Mouse (Mus musculus): Measurements from ENCODE around the gene Tubb3. TPM values are rescaled to one million over a fixed set of nuclear protein-coding genes. Genes with fewer than 3 reads are reported as not detected.

Tubb3 gene
- polyA plus RNA-seq, 1 experiment from 2014 or later, result 23.9 TPM

- H3K27me3 ChIP-seq (replicated peaks; ENCODE audit: control insufficient read depth, insufficient read depth, low read length), result no peaks in the 10 kb centered on the region
- H3K9ac ChIP-seq (ENCODE audit: low read depth, low read length), result no peak overlapping the region
- H3K4me2 ChIP-seq (replicated peaks; ENCODE audit: low read depth), result no peak overlapping the region
- H3K27ac ChIP-seq (ENCODE audit: low read depth, low read length), result no peak overlapping the region
- H3K36me3 ChIP-seq (ENCODE audit: control insufficient read depth, insufficient read depth), result peaks cover 59% of the 10 kb centered on the region
- TF ChIP-seq CTCF (IDR thresholded peaks at IDR 0.05; ENCODE audit: low read depth), result no peak
- no peak for ATAC-seq
- H3K4me3 ChIP-seq (ENCODE audit: low read depth, low read length), result no peak overlapping the region
- no peaks in the 10 kb centered on the region for H3K9me3 ChIP-seq (ENCODE audit: control insufficient read depth)
- H3K4me1 ChIP-seq (replicated peaks; ENCODE audit: control insufficient read depth, insufficient read depth, low read length), result 0 out of 2 replicates have a peak, but pooled peaks cover 4% of the 10 kb centered on the region
- 78% methylated on average over 8 of the region's 8 CpGs for WGBS
These were observed 28.7 kb upstream of the Tubb3 start for GRCm38 (mm10) chr8:123382516-123382915.

GRCm38 (mm10) chr8:123384883-123385540, 26.2 kb upstream of the Tubb3 start:
- Histone ChIP-seq H3K4me2 (replicated peaks; ENCODE audit: low read depth) (no peak overlapping the region), H3K27ac (ENCODE audit: low read depth, low read length) (peak overlapping the region; percentile 17; the same call in 1 of the 2 replicates), H3K27me3 (replicated peaks; ENCODE audit: control insufficient read depth, insufficient read depth, low read length) (no peaks in the 10 kb centered on the region), H3K9me3 (ENCODE audit: control insufficient read depth) (no peaks in the 10 kb centered on the region), H3K4me3 (ENCODE audit: low read depth, low read length) (no peak overlapping the region), H3K36me3 (ENCODE audit: control insufficient read depth, insufficient read depth) (peaks cover 84% of the 10 kb centered on the region), H3K4me1 (replicated peaks; ENCODE audit: control insufficient read depth, insufficient read depth, low read length) (0 out of 2 replicates have a peak, but pooled peaks cover 4% of the 10 kb centered on the region), H3K9ac (ENCODE audit: low read depth, low read length) (no peak overlapping the region)
- peak; percentile 80 for TF ChIP-seq CTCF (IDR thresholded peaks at IDR 0.05; ENCODE audit: low read depth)
- 40% methylated on average over 9 of the region's 9 CpGs for WGBS
- ATAC-seq, result peak; percentile 19; the same call in 1 of the 2 replicates

GRCm38 (mm10) chr8:123387041-123387440, 24.2 kb upstream of the Tubb3 start:
- no peak overlapping the region for H3K9ac ChIP-seq (ENCODE audit: low read depth, low read length)
- TF ChIP-seq CTCF (IDR thresholded peaks at IDR 0.05; ENCODE audit: low read depth), result no peak
- no peak overlapping the region for H3K27ac ChIP-seq (ENCODE audit: low read depth, low read length)
- no peak overlapping the region for H3K4me3 ChIP-seq (ENCODE audit: low read depth, low read length)
- no peak overlapping the region for H3K4me2 ChIP-seq (replicated peaks; ENCODE audit: low read depth)
- H3K9me3 ChIP-seq (ENCODE audit: control insufficient read depth), result no peaks in the 10 kb centered on the region
- 0 out of 2 replicates have a peak, but pooled peaks cover 4% of the 10 kb centered on the region for H3K4me1 ChIP-seq (replicated peaks; ENCODE audit: control insufficient read depth, insufficient read depth, low read length)
- no peaks in the 10 kb centered on the region for H3K27me3 ChIP-seq (replicated peaks; ENCODE audit: control insufficient read depth, insufficient read depth, low read length)
- ATAC-seq, result no peak
- WGBS, result 73% methylated on average over 3 of the region's 3 CpGs
- H3K36me3 ChIP-seq (ENCODE audit: control insufficient read depth, insufficient read depth), result peaks cover 95% of the 10 kb centered on the region

GRCm38 (mm10) chr8:123387801-123388200, 23.4 kb upstream of the Tubb3 start:
- H3K9ac ChIP-seq (ENCODE audit: low read depth, low read length), result no peak overlapping the region
- H3K36me3 ChIP-seq (ENCODE audit: control insufficient read depth, insufficient read depth), result peaks cover 95% of the 10 kb centered on the region
- no peak for ATAC-seq
- H3K9me3 ChIP-seq (ENCODE audit: control insufficient read depth), result no peaks in the 10 kb centered on the region
- 0 out of 2 replicates have a peak, but pooled peaks cover 4% of the 10 kb centered on the region for H3K4me1 ChIP-seq (replicated peaks; ENCODE audit: control insufficient read depth, insufficient read depth, low read length)
- no peaks in the 10 kb centered on the region for H3K27me3 ChIP-seq (replicated peaks; ENCODE audit: control insufficient read depth, insufficient read depth, low read length)
- H3K4me3 ChIP-seq (ENCODE audit: low read depth, low read length), result no peak overlapping the region
- WGBS, result 85% methylated on average over 8 of the region's 8 CpGs
- H3K27ac ChIP-seq (ENCODE audit: low read depth, low read length), result peak overlapping the region; percentile 21; the same call in 1 of the 2 replicates
- no peak overlapping the region for H3K4me2 ChIP-seq (replicated peaks; ENCODE audit: low read depth)
- no peak for TF ChIP-seq CTCF (IDR thresholded peaks at IDR 0.05; ENCODE audit: low read depth)

- Histone ChIP-seq H3K4me3 (ENCODE audit: low read depth, low read length) (no peak overlapping the region), H3K4me1 (replicated peaks; ENCODE audit: control insufficient read depth, insufficient read depth, low read length) (0 out of 2 replicates have a peak, but pooled peaks cover 4% of the 10 kb centered on the region), H3K36me3 (ENCODE audit: control insufficient read depth, insufficient read depth) (peaks cover 95% of the 10 kb centered on the region), H3K27me3 (replicated peaks; ENCODE audit: control insufficient read depth, insufficient read depth, low read length) (no peaks in the 10 kb centered on the region), H3K27ac (ENCODE audit: low read depth, low read length) (no peak overlapping the region; the same call in 1 of the 2 replicates), H3K9ac (ENCODE audit: low read depth, low read length) (no peak overlapping the region), H3K9me3 (ENCODE audit: control insufficient read depth) (no peaks in the 10 kb centered on the region), H3K4me2 (replicated peaks; ENCODE audit: low read depth) (no peak overlapping the region)
- no peak for TF ChIP-seq CTCF (IDR thresholded peaks at IDR 0.05; ENCODE audit: low read depth)
- WGBS, result 91% methylated on average over 7 of the region's 7 CpGs
- no peak for ATAC-seq
These were observed 22.2 kb upstream of the Tubb3 start for GRCm38 (mm10) chr8:123389026-123389425.

GRCm38 (mm10) chr8:123398308-123398707, 12.9 kb upstream of the Tubb3 start:
- peaks cover 97% of the 10 kb centered on the region for H3K36me3 ChIP-seq (ENCODE audit: control insufficient read depth, insufficient read depth)
- TF ChIP-seq CTCF (IDR thresholded peaks at IDR 0.05; ENCODE audit: low read depth), result no peak
- H3K9me3 ChIP-seq (ENCODE audit: control insufficient read depth), result no peaks in the 10 kb centered on the region
- H3K4me3 ChIP-seq (ENCODE audit: low read depth, low read length), result no peak overlapping the region
- H3K27me3 ChIP-seq (replicated peaks; ENCODE audit: control insufficient read depth, insufficient read depth, low read length), result no peaks in the 10 kb centered on the region
- H3K9ac ChIP-seq (ENCODE audit: low read depth, low read length), result no peak overlapping the region
- H3K4me2 ChIP-seq (replicated peaks; ENCODE audit: low read depth), result no peak overlapping the region
- no peak for ATAC-seq
- 93% methylated on average over 13 of the region's 13 CpGs for WGBS
- H3K27ac ChIP-seq (ENCODE audit: low read depth, low read length), result no peak overlapping the region
- H3K4me1 ChIP-seq (replicated peaks; ENCODE audit: control insufficient read depth, insufficient read depth, low read length), result no peaks in the 10 kb centered on the region
